Comparison of ENCODE assay signal across 7 mouse cellular contexts in genomic region chr6:134219358-134219757, GRCm38 (mm10).
DNase-seq lines count a peak whose midpoint lies in the region; ATAC-seq and TF ChIP-seq lines count a peak whose summit lies in the region.

No protein-coding gene starts in this region.

- TF ChIP-seq EP300 in liver, postnatal 0 days (IDR thresholded peaks at IDR 0.05; ENCODE audit: low read depth) = no peak

- no peak overlapping the region for H3K27ac ChIP-seq in intestine, embryonic 15.5 days
- no peak overlapping the region for H3K27ac ChIP-seq in intestine, postnatal 0 days (ENCODE audit: low read depth, low read length)
- peak overlapping the region; percentile 67 for H3K27ac ChIP-seq in forebrain, embryonic 15.5 days (replicated peaks)
- peak overlapping the region; percentile 55 for H3K27ac ChIP-seq in kidney, embryonic 15.5 days
- 0 out of 2 replicates have a peak overlapping the region, but pooled peaks have one; percentile 72 for H3K27ac ChIP-seq in macrophage
- no peak overlapping the region for H3K27ac ChIP-seq in liver, postnatal 0 days (ENCODE audit: low read depth)

- peaks cover 20% of the 10 kb centered on the region for H3K4me1 ChIP-seq in intestine, embryonic 15.5 days (replicated peaks)
- no peaks in the 10 kb centered on the region; the same call in 1 of the 2 replicates for H3K4me1 ChIP-seq in intestine, postnatal 0 days (replicated peaks; ENCODE audit: control insufficient read depth, insufficient read depth, low read length)
- H3K4me1 ChIP-seq in forebrain, embryonic 15.5 days = peaks cover 29% of the 10 kb centered on the region
- H3K4me1 ChIP-seq in kidney, embryonic 15.5 days = peaks cover 46% of the 10 kb centered on the region
- peaks cover 9% of the 10 kb centered on the region for H3K4me1 ChIP-seq in liver, postnatal 0 days (ENCODE audit: insufficient read depth)

- peaks cover 55% of the 10 kb centered on the region; the same call in 1 of the 2 replicates for H3K79me2 ChIP-seq in macrophage (ENCODE audit: inconsistent target)

- no peaks in the 10 kb centered on the region for H3K9me3 ChIP-seq in intestine, embryonic 15.5 days
- H3K9me3 ChIP-seq in intestine, postnatal 0 days (ENCODE audit: control insufficient read depth) = no peaks in the 10 kb centered on the region
- no peaks in the 10 kb centered on the region for H3K9me3 ChIP-seq in forebrain, embryonic 15.5 days
- no peaks in the 10 kb centered on the region for H3K9me3 ChIP-seq in kidney, embryonic 15.5 days (replicated peaks)
- no peaks in the 10 kb centered on the region for H3K9me3 ChIP-seq in liver, postnatal 0 days (ENCODE audit: low read length)

- no peak overlapping the region for H3K9ac ChIP-seq in intestine, embryonic 15.5 days
- H3K9ac ChIP-seq in intestine, postnatal 0 days (ENCODE audit: low read depth, low read length) = no peak overlapping the region
- H3K9ac ChIP-seq in forebrain, embryonic 15.5 days (replicated peaks) = no peak overlapping the region
- no peak overlapping the region for H3K9ac ChIP-seq in kidney, embryonic 15.5 days
- no peak overlapping the region for H3K9ac ChIP-seq in liver, postnatal 0 days (replicated peaks)

- no peak for DNase-seq in liver, postnatal 0 days

- 0 out of 2 replicates have a peak overlapping the region, but pooled peaks have one; percentile 12 for H3K4me2 ChIP-seq in intestine, embryonic 15.5 days (replicated peaks)
- no peak overlapping the region for H3K4me2 ChIP-seq in intestine, postnatal 0 days (replicated peaks; ENCODE audit: low read depth)
- 0 out of 2 replicates have a peak overlapping the region, but pooled peaks have one; percentile 14 for H3K4me2 ChIP-seq in forebrain, embryonic 15.5 days (replicated peaks)
- H3K4me2 ChIP-seq in kidney, embryonic 15.5 days = no peak overlapping the region
- no peak overlapping the region for H3K4me2 ChIP-seq in liver, postnatal 0 days (ENCODE audit: low read depth, low read length)

- peak; percentile 70 for ATAC-seq in intestine, embryonic 15.5 days
- ATAC-seq in intestine, postnatal 0 days = no peak
- ATAC-seq in forebrain, embryonic 15.5 days (replicated peaks) = peak; percentile 93
- ATAC-seq in kidney, embryonic 15.5 days (replicated peaks; ENCODE audit: low FRiP score) = no peak
- no peak for ATAC-seq in liver, postnatal 0 days
- no peak for ATAC-seq in granulocyte monocyte progenitor cell, adult 5-6 weeks (replicated peaks; ENCODE audit: poor library complexity, severe bottlenecking)

- H3K27me3 ChIP-seq in intestine, embryonic 15.5 days (replicated peaks) = no peaks in the 10 kb centered on the region
- no peaks in the 10 kb centered on the region for H3K27me3 ChIP-seq in intestine, postnatal 0 days (replicated peaks; ENCODE audit: control insufficient read depth, insufficient read depth, low read length)
- no peaks in the 10 kb centered on the region for H3K27me3 ChIP-seq in forebrain, embryonic 15.5 days
- H3K27me3 ChIP-seq in kidney, embryonic 15.5 days = no peaks in the 10 kb centered on the region
- no peaks in the 10 kb centered on the region for H3K27me3 ChIP-seq in liver, postnatal 0 days (ENCODE audit: insufficient read depth, low read length)

- H3K4me3 ChIP-seq in intestine, embryonic 15.5 days (replicated peaks) = no peak overlapping the region
- H3K4me3 ChIP-seq in intestine, postnatal 0 days (ENCODE audit: low read depth, low read length) = no peak overlapping the region
- H3K4me3 ChIP-seq in forebrain, embryonic 15.5 days = no peak overlapping the region
- no peak overlapping the region for H3K4me3 ChIP-seq in kidney, embryonic 15.5 days (replicated peaks)
- no peak overlapping the region for H3K4me3 ChIP-seq in macrophage (ENCODE audit: inconsistent target)
- no peak overlapping the region for H3K4me3 ChIP-seq in liver, postnatal 0 days (ENCODE audit: low read depth, low read length)

- H3K36me3 ChIP-seq in intestine, embryonic 15.5 days = no peaks in the 10 kb centered on the region
- H3K36me3 ChIP-seq in intestine, postnatal 0 days (ENCODE audit: control insufficient read depth, insufficient read depth) = 0 out of 2 replicates have a peak, but pooled peaks cover 3% of the 10 kb centered on the region
- no peaks in the 10 kb centered on the region for H3K36me3 ChIP-seq in forebrain, embryonic 15.5 days
- H3K36me3 ChIP-seq in kidney, embryonic 15.5 days = peaks cover 9% of the 10 kb centered on the region; the same call in 1 of the 2 replicates
- H3K36me3 ChIP-seq in macrophage (ENCODE audit: inconsistent target) = 0 out of 2 replicates have a peak, but pooled peaks cover 9% of the 10 kb centered on the region
- no peaks in the 10 kb centered on the region for H3K36me3 ChIP-seq in liver, postnatal 0 days (replicated peaks; ENCODE audit: insufficient read depth, low read length)

- TF ChIP-seq CTCF in intestine, postnatal 0 days (IDR thresholded peaks at IDR 0.05; ENCODE audit: low read depth) = no peak
- no peak for TF ChIP-seq CTCF in liver, postnatal 0 days (IDR thresholded peaks at IDR 0.05; ENCODE audit: low read depth)

- WGBS in intestine, embryonic 15.5 days = 26% methylated on average over 6 of the region's 6 CpGs
- WGBS in intestine, postnatal 0 days = 24% methylated on average over 6 of the region's 6 CpGs
- 30% methylated on average over 6 of the region's 6 CpGs for WGBS in forebrain, embryonic 15.5 days
- WGBS in kidney, embryonic 15.5 days = 14% methylated on average over 6 of the region's 6 CpGs
- WGBS in macrophage (ENCODE audit: missing documents) = 69% methylated on average over 6 of the region's 6 CpGs
- 62% methylated on average over 6 of the region's 6 CpGs for WGBS in liver, postnatal 0 days (ENCODE audit: insufficient replicate concordance)

Comparison
In these comparisons a context has a peak if more than half of its experiments do, and no peak if none do; other contexts are left out.
1. ATAC-seq: peak in intestine, embryonic 15.5 days (single experiment) and forebrain, embryonic 15.5 days (single experiment); none in intestine, postnatal 0 days (single experiment), kidney, embryonic 15.5 days (single experiment), liver, postnatal 0 days (single experiment) and granulocyte monocyte progenitor cell, adult 5-6 weeks (single experiment).
2. H3K4me2 ChIP-seq: peak in intestine, embryonic 15.5 days (single experiment) and forebrain, embryonic 15.5 days (single experiment); none in intestine, postnatal 0 days (single experiment), kidney, embryonic 15.5 days (single experiment) and liver, postnatal 0 days (single experiment).
3. H3K27ac ChIP-seq: peak in forebrain, embryonic 15.5 days (single experiment), kidney, embryonic 15.5 days (single experiment) and macrophage (single experiment); none in intestine, embryonic 15.5 days (single experiment), intestine, postnatal 0 days (single experiment) and liver, postnatal 0 days (single experiment).